Mouse (Mus musculus): ENCODE data around the gene Filip1l. TPM values are rescaled to one million over a fixed set of nuclear protein-coding genes. Genes with fewer than 3 reads are reported as not detected.

The Filip1l gene
- polyA plus RNA-seq, 1 experiment from 2014 or later: 35.3 TPM

GRCm38 (mm10) chr16:57366141-57366540 is 13.2 kb downstream of the Filip1l start:
- TF ChIP-seq CTCF (IDR thresholded peaks at IDR 0.05; ENCODE audit: low read depth) (no peak), EP300 (optimal IDR thresholded peaks at IDR 0.05) (no peak)
- Histone ChIP-seq H3K4me1 (replicated peaks; ENCODE audit: control insufficient read depth, insufficient read depth) (no peaks in the 10 kb centered on the region), H3K36me3 (ENCODE audit: control insufficient read depth, insufficient read depth, low read length) (no peaks in the 10 kb centered on the region), H3K4me2 (replicated peaks; ENCODE audit: low read depth) (no peak overlapping the region), H3K9ac (ENCODE audit: low read length) (no peak overlapping the region), H3K27me3 (ENCODE audit: control insufficient read depth, insufficient read depth, low read length) (no peaks in the 10 kb centered on the region), H3K4me3 (ENCODE audit: low read depth, low read length) (no peak overlapping the region), H3K9me3 (ENCODE audit: control insufficient read depth, low read length) (no peaks in the 10 kb centered on the region), H3K27ac (replicated peaks) (no peak overlapping the region; the same call in 1 of the 2 replicates)
- WGBS: 36% methylated on average over 6 of the region's 6 CpGs
- DNase-seq (ENCODE audit: low spot score) (no peak), ATAC-seq (ENCODE audit: low FRiP score, low TSS enrichment) (no peak; the same call in 1 of the 2 replicates)

- no peak overlapping the region for H3K9ac ChIP-seq (ENCODE audit: low read length)
- DNase-seq (ENCODE audit: low spot score): no peak
- TF ChIP-seq CTCF (IDR thresholded peaks at IDR 0.05; ENCODE audit: low read depth) (no peak), EP300 (optimal IDR thresholded peaks at IDR 0.05) (no peak)
- no peaks in the 10 kb centered on the region for H3K27me3 ChIP-seq (ENCODE audit: control insufficient read depth, insufficient read depth, low read length)
- WGBS: 42% methylated on average over 18 of the region's 18 CpGs
- ATAC-seq (ENCODE audit: low FRiP score, low TSS enrichment): no peak; the same call in 1 of the 2 replicates
- H3K27ac ChIP-seq (replicated peaks): peak overlapping the region; percentile 81
- no peak overlapping the region for H3K4me3 ChIP-seq (ENCODE audit: low read depth, low read length)
- no peaks in the 10 kb centered on the region for H3K4me1 ChIP-seq (replicated peaks; ENCODE audit: control insufficient read depth, insufficient read depth)
- H3K9me3 ChIP-seq (ENCODE audit: control insufficient read depth, low read length): no peaks in the 10 kb centered on the region
- H3K4me2 ChIP-seq (replicated peaks; ENCODE audit: low read depth): no peak overlapping the region
- no peaks in the 10 kb centered on the region for H3K36me3 ChIP-seq (ENCODE audit: control insufficient read depth, insufficient read depth, low read length)
These were observed 14.2 kb downstream of the Filip1l start for GRCm38 (mm10) chr16:57366941-57367694.

GRCm38 (mm10) chr16:57369846-57370496 is 17.1 kb downstream of the Filip1l start:
- DNase-seq (ENCODE audit: low spot score): no peak
- Histone ChIP-seq H3K4me1 (replicated peaks; ENCODE audit: control insufficient read depth, insufficient read depth) (no peaks in the 10 kb centered on the region), H3K27ac (replicated peaks) (0 out of 2 replicates have a peak overlapping the region, but pooled peaks have one; percentile 18), H3K36me3 (ENCODE audit: control insufficient read depth, insufficient read depth, low read length) (no peaks in the 10 kb centered on the region), H3K4me3 (ENCODE audit: low read depth, low read length) (no peak overlapping the region), H3K9me3 (ENCODE audit: control insufficient read depth, low read length) (no peaks in the 10 kb centered on the region), H3K27me3 (ENCODE audit: control insufficient read depth, insufficient read depth, low read length) (no peaks in the 10 kb centered on the region), H3K4me2 (replicated peaks; ENCODE audit: low read depth) (no peak overlapping the region), H3K9ac (ENCODE audit: low read length) (no peak overlapping the region)
- ATAC-seq (ENCODE audit: low FRiP score, low TSS enrichment): no peak
- no peak for TF ChIP-seq EP300 (optimal IDR thresholded peaks at IDR 0.05)
- no peak for TF ChIP-seq CTCF (IDR thresholded peaks at IDR 0.05; ENCODE audit: low read depth)
- 70% methylated on average over 8 of the region's 8 CpGs for WGBS

GRCm38 (mm10) chr16:57372156-57372555 is 19.3 kb downstream of the Filip1l start:
- Histone ChIP-seq H3K9ac (ENCODE audit: low read length) (no peak overlapping the region), H3K4me3 (ENCODE audit: low read depth, low read length) (no peak overlapping the region), H3K4me1 (replicated peaks; ENCODE audit: control insufficient read depth, insufficient read depth) (no peaks in the 10 kb centered on the region), H3K27ac (replicated peaks) (no peak overlapping the region), H3K9me3 (ENCODE audit: control insufficient read depth, low read length) (no peaks in the 10 kb centered on the region), H3K4me2 (replicated peaks; ENCODE audit: low read depth) (no peak overlapping the region), H3K36me3 (ENCODE audit: control insufficient read depth, insufficient read depth, low read length) (no peaks in the 10 kb centered on the region), H3K27me3 (ENCODE audit: control insufficient read depth, insufficient read depth, low read length) (no peaks in the 10 kb centered on the region)
- WGBS: 76% methylated on average over 3 of the region's 3 CpGs
- no peak for TF ChIP-seq CTCF (IDR thresholded peaks at IDR 0.05; ENCODE audit: low read depth)
- TF ChIP-seq EP300 (optimal IDR thresholded peaks at IDR 0.05): no peak
- DNase-seq (ENCODE audit: low spot score) (no peak), ATAC-seq (ENCODE audit: low FRiP score, low TSS enrichment) (no peak)

- 86% methylated on average over 7 of the region's 7 CpGs for WGBS
- Histone ChIP-seq H3K27ac (replicated peaks) (no peak overlapping the region), H3K4me3 (ENCODE audit: low read depth, low read length) (no peak overlapping the region), H3K9me3 (ENCODE audit: control insufficient read depth, low read length) (no peaks in the 10 kb centered on the region), H3K4me1 (replicated peaks; ENCODE audit: control insufficient read depth, insufficient read depth) (no peaks in the 10 kb centered on the region), H3K27me3 (ENCODE audit: control insufficient read depth, insufficient read depth, low read length) (no peaks in the 10 kb centered on the region), H3K36me3 (ENCODE audit: control insufficient read depth, insufficient read depth, low read length) (no peaks in the 10 kb centered on the region), H3K4me2 (replicated peaks; ENCODE audit: low read depth) (no peak overlapping the region), H3K9ac (ENCODE audit: low read length) (no peak overlapping the region)
- no peak for ATAC-seq (ENCODE audit: low FRiP score, low TSS enrichment)
- no peak for TF ChIP-seq CTCF (IDR thresholded peaks at IDR 0.05; ENCODE audit: low read depth)
- no peak for TF ChIP-seq EP300 (optimal IDR thresholded peaks at IDR 0.05)
- DNase-seq (ENCODE audit: low spot score): no peak
These were observed 22.4 kb downstream of the Filip1l start for GRCm38 (mm10) chr16:57375248-57375837.
